Mouse (Mus musculus) thymus, postnatal 0 days (tissue): Measurements from ENCODE around the gene Shld1. TPM values are rescaled to one million over a fixed set of nuclear protein-coding genes. Genes with fewer than 3 reads are reported as not detected.
A peak's percentile ranks its signal among the peaks of the same experiment; 100 is the strongest.

ENCODE experiments used
- DNase-seq: peaks from one replicate; pipeline ENCODE4 v3.0.0-alpha.2; 2015; ENCODE audit warnings: low spot score
- polyA plus RNA-seq: library from polyadenylated mRNA; unstranded; fragments of >200 nt; fragmentation: Nextera tagmentation; extraction: Ambion mirVana; gene quantifications from 2 replicates; pipeline ENCODE4 v1.2.1, GENCODE M21; 2015

Gene Shld1
- polyA plus RNA-seq, 1 experiment from 2014 or later, result 17.8 TPM

DNA sequence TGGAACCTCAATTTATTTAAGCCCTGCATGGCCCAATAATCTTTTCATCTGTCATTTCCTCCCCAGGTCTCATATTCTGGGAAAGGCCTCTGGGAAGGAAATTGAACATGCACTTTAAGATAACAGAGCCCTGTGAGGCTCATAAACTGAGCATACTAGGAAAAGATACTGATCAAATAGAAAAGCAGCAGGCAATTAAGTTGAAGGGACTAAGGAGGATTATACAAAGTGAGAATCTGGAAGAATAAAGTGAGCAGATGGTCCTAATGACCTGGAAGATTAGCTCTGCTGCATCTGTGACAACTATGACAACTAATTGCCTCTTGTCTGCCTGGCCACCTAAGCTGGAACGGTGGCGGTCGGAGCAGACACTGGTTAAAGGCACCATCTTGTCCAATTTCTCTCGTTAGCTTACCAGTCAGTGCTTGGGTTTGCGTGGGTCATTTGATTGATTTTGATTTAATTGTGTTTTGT is 37.3 kb downstream of the Shld1 start:
- DNase-seq, result no peak

DNA sequence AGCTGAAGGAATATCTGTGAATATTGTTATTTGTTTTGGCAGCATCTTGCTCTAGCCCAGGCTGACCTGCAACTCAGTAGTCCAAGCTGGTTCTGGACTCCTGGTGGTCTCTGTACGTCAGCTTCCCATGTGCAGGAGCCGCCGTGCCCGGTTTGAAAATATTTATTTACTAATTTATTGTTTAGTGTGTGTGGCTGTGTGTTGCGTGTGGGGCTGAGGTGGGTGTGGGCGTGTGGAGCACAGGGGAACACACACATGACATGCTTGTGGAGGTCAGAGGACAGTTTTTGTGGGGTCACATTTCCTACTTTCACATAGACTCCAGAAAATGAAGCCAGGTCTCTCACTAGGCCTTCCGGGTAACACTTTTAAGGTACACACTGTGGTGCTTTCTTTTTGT is 37.8 kb downstream of the Shld1 start:
- no peak for DNase-seq

DNA sequence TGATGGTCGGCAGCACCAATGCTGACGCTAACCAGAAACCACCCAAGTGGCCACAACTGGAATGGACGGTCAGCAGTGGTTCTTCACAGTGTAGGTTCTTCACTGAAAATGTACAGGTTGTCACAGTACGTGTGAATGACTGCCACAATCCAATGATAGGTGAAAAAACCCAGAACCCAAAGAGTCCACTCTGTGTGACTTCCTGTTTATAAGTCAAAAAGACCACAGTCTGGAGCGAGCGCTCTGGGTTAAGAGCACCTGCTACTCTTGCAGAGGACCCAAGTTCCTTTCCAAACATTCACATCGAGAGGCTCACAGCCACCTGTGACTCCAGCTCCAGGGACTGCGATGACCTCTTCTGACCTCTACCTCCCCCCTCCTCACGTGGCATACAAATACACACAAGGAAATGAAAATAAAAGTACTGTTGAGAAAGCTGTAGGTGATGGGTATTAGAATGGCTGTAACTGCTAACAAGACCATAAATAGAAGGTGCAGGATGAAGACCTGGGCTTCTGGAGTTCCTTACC is 38.7 kb downstream of the Shld1 start:
- peak; percentile 37 for DNase-seq

DNA sequence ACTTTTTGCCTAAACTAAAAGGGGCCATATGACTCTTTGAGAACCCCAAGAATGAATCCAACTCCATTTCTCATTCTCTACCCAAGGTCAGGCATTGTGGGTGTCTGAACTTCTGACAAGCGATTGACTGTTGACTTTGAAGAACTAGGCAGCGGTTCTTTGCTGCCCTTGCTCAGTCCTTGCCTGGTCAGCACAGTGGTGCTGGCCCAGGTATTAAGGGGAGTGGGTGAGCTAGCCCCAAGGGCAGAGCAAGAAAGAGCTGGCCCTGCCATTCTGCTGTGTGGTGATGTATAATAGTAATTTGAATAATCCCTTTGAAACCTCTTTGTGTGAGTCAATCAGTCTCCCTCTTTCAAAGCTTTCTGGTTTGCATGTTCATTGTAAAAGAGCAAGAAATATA is 39.4 kb downstream of the Shld1 start:
- DNase-seq, result no peak

DNA sequence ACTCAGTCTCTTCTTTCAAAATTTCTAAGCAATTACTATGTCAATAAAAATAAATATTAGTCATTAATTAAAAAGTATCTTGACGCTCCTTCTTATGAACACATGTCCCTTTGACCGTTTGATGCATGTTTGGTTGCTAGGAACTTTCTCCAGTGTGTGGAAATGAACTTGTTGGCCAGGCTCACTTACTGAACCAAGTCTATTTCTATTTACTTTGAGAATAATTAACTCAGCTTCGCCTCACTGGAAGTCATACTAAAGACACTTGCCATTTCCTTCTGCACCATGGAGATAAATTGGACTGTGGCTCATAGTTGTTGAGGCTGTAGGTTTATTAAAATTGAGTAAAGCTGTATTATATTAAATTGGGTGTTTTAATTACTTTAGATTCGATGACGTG is 46.2 kb downstream of the Shld1 start:
- no peak for DNase-seq

DNA sequence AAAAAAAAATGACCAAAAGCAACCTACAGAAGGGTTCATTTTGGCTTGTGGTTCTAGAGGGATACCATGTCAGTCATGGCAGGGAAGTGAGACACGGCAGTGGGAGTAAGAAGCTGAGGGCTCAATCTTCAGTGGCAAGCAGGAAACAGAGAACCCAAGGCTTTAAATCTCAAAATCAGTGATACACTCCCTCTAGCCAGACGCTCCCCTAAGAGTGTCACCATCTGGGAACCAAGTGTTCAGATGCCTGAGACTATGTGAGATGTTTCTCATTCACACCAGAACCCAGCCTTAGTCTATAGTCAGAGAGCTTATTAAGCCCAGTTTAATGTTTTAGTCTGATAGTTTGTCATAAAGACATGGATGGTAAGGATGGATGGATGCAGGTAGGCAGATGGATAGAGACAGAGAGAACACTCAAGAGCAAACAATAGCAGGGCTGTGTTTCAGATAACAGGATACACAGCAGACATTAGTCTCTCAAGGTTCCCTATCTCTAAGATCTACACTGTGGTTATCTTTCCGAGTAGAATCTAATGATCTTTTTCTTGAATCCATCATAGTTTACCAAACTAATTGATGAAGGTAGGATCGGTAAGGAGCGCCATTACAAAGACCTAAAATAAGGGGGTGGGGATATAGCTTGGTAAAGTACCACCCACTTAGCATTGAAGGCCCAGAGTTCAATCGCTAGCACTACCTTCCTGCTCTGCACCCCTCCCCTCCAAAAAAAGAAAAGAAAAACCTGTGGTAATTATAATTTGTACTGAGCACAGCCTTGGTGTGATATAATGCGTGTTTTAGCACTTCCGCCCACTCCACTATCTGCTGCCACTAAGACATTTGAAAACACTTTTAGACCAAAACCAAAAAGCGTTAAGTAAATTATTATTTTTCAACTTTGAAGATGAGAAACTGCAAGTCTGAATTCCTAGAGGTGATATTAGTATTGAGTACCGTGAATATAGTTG is 47.2 kb downstream of the Shld1 start:
- no peak for DNase-seq

DNA sequence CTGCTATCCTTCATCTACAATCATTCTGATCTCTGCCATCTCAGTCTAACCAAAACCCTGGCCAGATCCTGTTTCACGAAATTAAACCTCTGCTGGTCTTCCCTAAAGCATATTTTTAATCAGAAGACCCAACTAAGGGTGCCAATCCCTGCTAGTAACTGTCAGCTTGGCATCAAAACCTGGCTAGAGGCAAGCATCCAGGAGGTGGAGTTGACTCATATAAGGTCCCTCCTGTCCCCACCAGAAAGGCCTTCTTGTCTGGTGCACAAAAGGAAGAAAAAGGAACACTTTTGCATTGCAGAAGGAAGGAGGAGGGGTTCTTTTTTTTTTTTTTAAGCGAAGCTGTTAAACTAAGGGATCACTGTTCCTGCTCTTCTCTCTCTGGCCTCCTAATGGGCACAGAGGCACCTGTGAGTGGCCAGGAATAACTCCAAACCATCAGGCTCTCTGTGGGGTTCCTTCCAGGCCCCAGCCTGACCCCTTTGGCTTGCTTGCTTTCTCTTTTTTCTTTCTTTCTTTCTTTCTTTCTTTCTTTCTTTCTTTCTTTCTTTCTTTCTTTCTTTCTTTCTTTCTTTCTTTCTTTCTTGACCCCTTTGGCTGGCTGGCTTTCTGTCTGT is 52.2 kb downstream of the Shld1 start:
- DNase-seq, result no peak

DNA sequence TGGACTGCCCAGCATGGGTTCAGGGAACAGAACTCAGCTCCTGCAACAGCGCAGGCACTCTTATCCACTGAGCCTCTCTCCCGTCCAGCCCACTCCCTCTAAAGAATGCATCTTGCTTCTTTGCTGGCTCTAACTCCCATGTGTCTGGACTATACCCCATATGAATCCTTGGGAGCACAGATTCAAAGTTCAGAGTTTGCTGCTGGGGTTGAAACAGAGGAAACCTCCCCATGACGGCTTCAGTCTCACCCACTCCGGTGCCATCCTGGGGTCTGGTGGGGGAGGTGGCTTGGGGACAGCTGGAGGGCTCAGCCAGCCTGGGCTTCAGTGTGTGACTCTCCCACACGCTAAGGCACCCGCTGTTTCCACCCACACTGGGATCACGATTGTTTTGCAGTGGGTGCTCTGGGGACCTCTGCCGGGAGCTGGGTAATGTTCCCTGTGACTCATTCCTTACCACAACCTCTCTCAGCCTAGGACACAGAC is 55.2 kb downstream of the Shld1 start:
- no peak for DNase-seq

DNA sequence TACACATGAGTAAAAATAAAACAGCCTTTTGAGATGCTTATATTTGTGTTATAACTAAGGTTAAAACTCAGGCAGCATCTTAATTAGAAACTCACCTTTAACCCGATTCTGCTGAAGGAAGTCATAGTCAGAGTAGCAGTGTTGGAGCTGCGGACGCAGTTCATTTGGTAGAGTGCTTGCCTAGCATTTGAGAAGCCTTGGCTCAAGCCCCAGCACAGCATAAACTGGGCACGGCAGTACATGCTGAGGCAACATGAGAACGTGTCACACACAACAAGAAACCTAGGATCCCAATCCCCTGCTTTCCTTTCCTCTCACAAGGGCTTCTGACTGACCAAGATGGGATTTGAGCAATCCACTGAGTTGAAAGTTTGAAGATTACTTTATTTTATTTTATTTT is 58.1 kb downstream of the Shld1 start:
- no peak for DNase-seq

DNA sequence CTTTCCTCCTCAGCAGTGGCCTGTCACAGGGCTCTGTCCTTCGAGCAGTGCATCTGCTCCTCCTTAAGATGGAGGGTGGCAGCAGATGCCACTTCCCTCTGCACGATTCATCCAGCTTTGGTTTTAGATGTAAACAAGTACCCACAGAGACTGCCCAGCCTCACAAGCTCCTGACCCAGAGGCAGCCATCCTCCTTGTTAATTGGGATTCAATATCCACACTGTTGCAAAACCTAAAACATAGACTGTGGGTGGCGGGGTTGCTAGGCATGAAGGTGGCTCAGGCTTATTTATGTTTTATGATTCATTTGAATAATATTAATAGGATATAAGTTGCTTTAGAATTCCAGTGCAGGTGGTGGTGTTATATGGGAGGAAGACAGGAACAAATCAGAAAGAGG is 59.4 kb downstream of the Shld1 start:
- no peak for DNase-seq

DNA sequence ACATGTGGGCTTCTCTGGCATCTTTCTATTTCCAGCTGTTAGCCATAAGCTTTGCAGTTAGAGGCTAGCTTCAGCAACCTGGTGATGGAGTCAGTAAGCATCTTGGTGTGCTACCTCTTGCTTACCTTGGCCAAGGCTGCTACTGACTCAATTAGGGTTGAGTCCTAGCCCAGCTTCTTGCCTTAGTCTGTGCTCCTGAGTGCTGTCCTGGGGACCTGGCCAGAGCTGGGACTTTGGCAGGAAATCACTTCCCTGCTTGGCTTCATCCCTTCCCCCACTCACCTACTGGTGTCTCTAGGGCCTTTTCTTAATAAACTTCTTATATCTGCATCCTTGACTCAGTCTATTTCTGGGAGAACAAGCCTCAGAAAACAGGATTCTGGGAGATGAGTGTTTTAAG is 64.0 kb downstream of the Shld1 start:
- no peak for DNase-seq

DNA sequence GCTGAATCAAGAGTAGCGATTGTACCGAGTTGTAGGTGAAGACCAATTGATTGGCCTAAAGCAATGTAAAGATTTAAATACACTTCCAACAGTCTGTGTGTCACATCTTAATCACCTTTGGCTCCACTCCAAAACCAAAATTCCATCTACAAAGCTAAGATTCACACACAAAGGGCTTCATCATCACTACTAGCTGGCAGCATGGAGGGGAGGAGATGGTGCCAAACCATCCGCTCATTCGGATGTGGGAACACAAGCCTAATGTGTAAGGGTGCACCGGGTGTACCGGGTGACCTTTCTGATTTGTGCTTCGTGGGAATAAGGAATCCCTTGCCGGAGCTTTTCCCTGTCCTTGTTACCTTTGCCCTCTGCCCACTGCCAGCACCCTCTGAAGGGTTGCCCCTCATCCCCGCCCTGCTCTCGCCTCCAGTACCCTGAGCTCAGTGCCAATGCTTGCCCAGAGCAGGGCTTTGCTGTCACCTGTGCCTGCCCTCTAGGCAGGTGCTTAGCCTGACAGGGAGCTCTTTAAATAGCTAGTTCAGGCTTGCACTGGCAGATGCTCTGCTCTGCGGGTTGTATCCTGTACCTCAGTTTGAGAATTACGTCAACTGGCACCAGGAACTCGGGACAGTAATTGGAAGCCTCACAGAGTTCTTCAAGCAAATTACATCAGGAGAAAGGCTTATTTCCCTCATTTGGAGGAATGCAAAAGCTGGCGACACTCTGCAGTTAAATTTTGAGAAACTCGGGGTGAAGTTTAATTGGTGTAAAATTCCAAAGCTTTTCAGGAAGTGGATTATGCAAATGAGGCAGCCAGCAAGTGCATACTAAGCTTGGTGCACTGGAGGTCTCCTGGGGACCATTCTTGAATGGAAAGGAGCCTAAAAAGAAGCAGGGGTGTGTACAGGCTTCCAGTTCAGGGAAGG is 64.7 kb downstream of the Shld1 start:
- no peak for DNase-seq

DNA sequence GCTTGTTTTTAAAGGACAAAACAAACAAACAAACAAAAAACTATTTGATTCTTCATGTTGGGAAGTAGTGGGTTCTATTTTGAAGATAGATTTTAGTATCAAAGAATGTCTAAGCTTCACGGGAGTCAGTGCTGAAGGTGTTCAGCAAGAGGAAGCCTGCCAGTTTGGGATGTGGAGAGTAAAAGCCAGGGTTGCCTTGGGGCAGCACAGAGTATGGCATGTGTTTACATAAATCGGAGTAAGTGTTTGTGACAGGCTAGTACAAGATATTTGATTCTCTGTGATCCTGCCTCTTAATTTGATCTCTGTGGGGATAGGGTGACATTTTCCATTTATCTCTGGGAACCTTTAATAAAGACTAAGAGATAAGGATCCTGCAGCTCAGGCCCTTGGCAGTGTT is 65.7 kb downstream of the Shld1 start:
- no peak for DNase-seq

DNA sequence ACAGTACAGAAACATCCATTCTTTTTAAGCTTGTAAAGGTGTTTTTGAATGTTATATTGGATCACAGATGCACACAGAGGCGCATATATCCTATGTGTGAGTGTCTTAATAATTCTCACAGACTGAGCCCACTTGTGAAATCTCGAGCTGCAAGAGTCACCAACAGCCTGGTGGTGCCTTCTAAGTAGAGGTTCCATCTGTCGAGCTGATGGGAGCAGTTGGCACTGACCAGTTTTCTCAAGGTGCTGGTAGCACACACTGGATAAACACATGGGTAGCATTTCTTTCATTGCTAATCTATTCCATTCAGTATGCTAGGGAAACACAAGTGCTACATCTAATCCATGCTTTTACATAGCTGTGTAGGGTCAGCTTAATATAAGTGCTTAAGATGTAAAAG is 66.4 kb downstream of the Shld1 start:
- no peak for DNase-seq

DNA sequence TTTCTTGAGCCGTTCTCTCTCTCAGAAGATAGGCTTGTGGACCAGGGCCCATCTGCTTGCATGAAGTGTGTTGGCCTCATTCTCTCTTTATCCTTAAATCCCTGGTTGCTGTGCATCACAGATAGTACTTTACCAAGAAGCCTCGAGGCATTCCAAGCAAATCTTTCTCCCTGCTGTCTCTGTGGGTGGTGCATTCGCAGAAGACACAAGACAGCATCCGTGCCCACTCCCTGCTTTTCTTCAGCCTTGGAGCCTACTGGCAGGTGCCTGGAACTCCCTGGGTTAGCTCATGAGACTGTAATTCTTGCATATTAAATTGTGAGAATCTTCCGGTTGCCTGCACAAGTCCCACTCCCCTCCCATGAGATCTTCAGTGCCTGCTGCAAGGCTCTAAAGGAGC is 71.2 kb downstream of the Shld1 start:
- DNase-seq, result no peak

DNA sequence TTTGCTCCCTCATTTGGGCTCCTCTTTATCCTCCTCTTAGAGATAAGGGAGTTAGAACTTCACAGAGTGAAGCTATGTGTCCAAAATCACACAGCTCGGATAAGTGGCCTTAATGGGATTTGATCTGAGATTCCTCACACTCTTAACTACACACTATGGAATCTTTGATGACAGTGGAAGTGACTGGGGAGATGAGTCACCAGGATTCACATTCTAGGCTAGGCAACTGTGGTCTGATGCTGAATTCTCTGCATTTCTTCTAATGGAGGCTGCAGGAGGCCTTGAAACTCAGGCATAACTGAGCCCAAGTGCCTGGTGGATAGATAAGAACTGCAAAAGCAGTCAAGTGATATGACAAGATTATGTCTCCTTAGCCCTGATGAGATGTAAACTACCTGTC is 84.1 kb downstream of the Shld1 start:
- no peak for DNase-seq

DNA sequence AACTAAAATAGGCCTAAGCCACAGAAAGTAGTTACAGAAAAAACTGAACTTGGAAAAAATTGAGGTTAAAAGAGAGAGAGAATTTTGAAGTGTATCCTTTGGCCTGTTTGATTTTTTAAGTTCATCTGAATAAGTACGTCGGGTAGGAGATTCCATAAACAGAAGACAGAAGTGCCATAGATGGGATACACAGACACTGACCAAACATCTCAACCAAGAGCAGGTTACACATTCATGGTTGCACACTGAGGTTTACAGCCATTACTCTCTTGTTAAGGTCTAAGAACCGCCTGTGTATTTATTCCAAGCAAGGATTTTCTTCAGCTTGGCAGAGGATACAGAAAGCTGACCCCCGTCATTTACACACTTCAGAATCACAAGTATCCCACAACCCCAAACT is 94.2 kb downstream of the Shld1 start, which contains the start of gene Chgb:
Chgb (plus strand) TSS at position 301 of the 400 bp plus-strand sequence.
- DNase-seq, result no peak

DNA sequence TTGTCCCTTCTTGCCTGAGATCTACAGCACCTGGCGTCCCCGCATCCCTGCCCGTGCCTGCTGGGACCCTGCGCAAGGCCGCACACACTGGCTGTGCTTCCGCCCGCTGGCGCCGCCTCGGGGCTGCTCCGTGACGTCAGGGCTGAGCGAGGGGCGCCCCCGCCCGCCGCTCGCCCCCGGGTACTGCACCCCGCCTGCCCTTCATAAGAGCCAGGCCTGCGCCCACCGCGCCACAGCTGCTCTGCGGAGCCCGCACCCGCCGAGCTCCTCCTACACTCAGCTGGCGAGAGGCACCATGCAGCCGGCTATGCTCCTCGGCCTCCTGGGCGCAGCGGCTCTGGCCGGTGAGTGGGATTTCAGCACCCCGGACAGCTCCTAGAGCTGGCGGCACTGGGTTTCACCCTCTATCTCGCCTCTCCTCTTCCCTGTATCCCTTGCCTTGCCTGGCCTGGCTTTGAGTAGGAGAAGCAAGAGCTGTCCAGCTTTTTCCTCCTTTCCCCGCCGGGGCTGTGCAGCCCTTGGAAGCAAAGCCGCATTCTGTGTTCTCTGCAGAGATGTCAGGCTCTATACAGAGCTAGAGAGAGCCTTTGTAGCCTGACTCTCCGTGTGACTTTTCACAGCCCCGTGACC is 94.8 kb downstream of the Shld1 start:
- peak; percentile 81 for DNase-seq

DNA sequence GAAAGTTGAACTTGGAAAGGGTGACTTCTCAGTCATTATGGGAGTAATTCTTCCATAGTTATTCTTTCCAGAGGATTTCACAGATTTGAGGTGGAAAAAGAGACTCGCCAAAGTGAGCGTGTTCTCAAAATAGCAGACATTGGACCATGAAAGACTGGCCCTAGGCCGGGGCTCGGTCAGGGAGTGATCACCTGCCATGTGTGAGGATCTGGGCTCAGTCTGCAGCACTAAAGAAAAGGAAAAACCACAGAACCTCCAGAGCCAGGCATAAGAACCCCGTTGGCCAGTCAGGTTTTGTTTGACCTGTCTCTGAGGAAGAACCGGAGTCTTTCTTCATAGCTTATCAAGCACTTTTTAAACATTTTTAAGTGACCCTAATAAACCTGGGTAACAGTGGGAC is 97.3 kb downstream of the Shld1 start:
- no peak for DNase-seq

DNA sequence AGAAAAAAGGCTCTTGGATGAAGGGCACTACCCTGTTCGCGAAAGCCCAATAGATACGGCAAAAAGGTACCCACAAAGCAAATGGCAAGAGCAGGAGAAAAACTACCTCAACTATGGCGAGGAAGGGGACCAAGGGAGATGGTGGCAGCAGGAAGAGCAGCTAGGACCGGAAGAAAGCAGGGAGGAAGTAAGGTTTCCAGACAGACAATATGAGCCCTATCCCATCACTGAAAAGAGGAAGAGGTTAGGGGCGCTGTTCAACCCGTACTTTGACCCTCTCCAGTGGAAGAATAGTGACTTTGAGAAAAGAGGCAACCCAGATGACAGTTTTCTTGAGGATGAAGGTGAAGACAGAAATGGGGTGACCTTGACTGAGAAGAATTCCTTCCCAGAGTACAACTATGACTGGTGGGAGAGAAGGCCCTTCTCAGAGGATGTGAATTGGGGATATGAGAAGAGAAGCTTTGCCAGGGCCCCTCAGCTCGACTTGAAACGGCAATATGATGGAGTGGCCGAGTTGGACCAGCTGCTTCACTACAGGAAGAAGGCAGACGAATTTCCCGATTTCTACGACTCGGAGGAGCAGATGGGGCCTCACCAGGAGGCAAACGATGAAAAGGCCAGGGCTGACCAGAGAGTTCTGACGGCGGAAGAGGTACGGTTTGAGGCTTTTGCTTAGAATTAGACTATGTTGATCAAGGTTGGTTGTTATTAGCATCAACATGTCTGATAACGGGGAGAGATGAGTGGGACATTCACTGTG is 106.9 kb downstream of the Shld1 start:
- no peak for DNase-seq
